Mouse (Mus musculus) MEL (cell line): Measurements from ENCODE around the gene Rdh16f2. TPM values are rescaled to one million over a fixed set of nuclear protein-coding genes. Genes with fewer than 3 reads are reported as not detected.

ENCODE experiments used
- DNase-seq: peaks from one replicate; pipeline ENCODE4 v3.0.0; 2011; ENCODE audit warnings: low read depth, low spot score
- H3K27ac ChIP-seq: 2 replicates; pipeline ENCODE4 v1.5.1; 2012; ENCODE audit warnings: low read depth, mild to moderate bottlenecking, control low read depth, low read length, moderate library complexity; ENCODE audit not compliant: control insufficient read depth
- H3K27me3 ChIP-seq, 2 experiments: fragments of 150-350 bp in 1 of 2; sonication (generic) in 1 of 2; 2 replicates each; pipeline ENCODE4 v1.6.1; 2012; ENCODE audit warnings: low read length in 2 of 2, mild to moderate bottlenecking in 2 of 2, improper control_type of control experiment in 1 of 2, moderate library complexity in 1 of 2; ENCODE audit not compliant: insufficient read depth in 2 of 2, control insufficient read depth in 1 of 2
- H3K36me3 ChIP-seq, 2 experiments: 2 replicates each; pipeline ENCODE4 v1.6.1; 2012 to 2014; ENCODE audit warnings: low read length in 2 of 2, improper control_type of control experiment in 1 of 2, inconsistent platforms in 1 of 2, mild to moderate bottlenecking in 1 of 2; ENCODE audit not compliant: insufficient read depth in 2 of 2, control insufficient read depth in 1 of 2
- H3K4me1 ChIP-seq, 2 experiments: fragments of 150-350 bp in 1 of 2; sonication (generic) in 1 of 2; 2 replicates each; pipeline ENCODE4 v1.6.1; 2012; ENCODE audit warnings: low read length in 2 of 2, improper control_type of control experiment in 1 of 2, mild to moderate bottlenecking in 1 of 2; ENCODE audit not compliant: insufficient read depth in 2 of 2, control insufficient read depth in 1 of 2
- H3K4me3 ChIP-seq, 2 experiments: fragments of 150-350 bp in 1 of 2; sonication (generic) in 1 of 2; 2 replicates each; pipeline ENCODE4 v1.5.1; 2012; ENCODE audit warnings: low read depth in 2 of 2, low read length in 2 of 2, mild to moderate bottlenecking in 2 of 2, moderate library complexity in 2 of 2, control low read depth in 1 of 2, improper control_type of control experiment in 1 of 2; ENCODE audit not compliant: control insufficient read depth in 1 of 2, insufficient read depth in 1 of 2
- H3K79me2 ChIP-seq: 2 replicates; pipeline ENCODE4 v1.6.1; 2012; ENCODE audit warnings: mild to moderate bottlenecking, low read length, moderate library complexity; ENCODE audit not compliant: control insufficient read depth, poor library complexity, insufficient read depth
- H3K9ac ChIP-seq: 2 replicates; pipeline ENCODE4 v1.6.1; 2012; ENCODE audit warnings: low read depth, mild to moderate bottlenecking, control low read depth, low read length, moderate library complexity; ENCODE audit not compliant: control insufficient read depth, poor library complexity, severe bottlenecking
- H3K9me3 ChIP-seq: fragments of 150-350 bp; sonication (generic); replicated peaks from 2 replicates; pipeline ENCODE4 v1.6.1; 2012; ENCODE audit warnings: mild to moderate bottlenecking, low read length, improper control_type of control experiment, moderate library complexity; ENCODE audit not compliant: insufficient read depth
- BHLHE40 ChIP-seq: IDR thresholded peaks from 2 replicates; pipeline ENCODE4 v1.6.1; 2012; ENCODE audit warnings: low read depth, mild to moderate bottlenecking, inconsistent platforms, low read length, improper control_type of control experiment, borderline replicate concordance
- CTCF ChIP-seq, 3 experiments: IDR thresholded peaks in 2 of 3; conservative IDR thresholded peaks in 1 of 3; 2 replicates each; pipeline ENCODE4 v1.5.1; 2011 to 2012; ENCODE audit warnings: low read length in 3 of 3, low read depth in 2 of 3, mild to moderate bottlenecking in 2 of 3, improper control_type of control experiment in 1 of 3, inconsistent platforms in 1 of 3, mixed read lengths in 1 of 3, moderate library complexity in 1 of 3; ENCODE audit not compliant: control insufficient read depth in 1 of 3, insufficient read depth in 1 of 3, poor library complexity in 1 of 3, severe bottlenecking in 1 of 3
- ELF1 ChIP-seq: IDR thresholded peaks from 2 replicates; pipeline ENCODE4 v1.6.1; 2014; ENCODE audit warnings: low read depth, mild to moderate bottlenecking, inconsistent platforms, low read length, improper control_type of control experiment, moderate library complexity
- EP300 ChIP-seq, 2 experiments: IDR thresholded peaks; 2 replicates each; pipeline ENCODE4 v1.6.1; 2011; ENCODE audit warnings: improper control_type of control experiment in 2 of 2, low read length in 2 of 2, low read depth in 1 of 2, mild to moderate bottlenecking in 1 of 2
- ETS1 ChIP-seq: IDR thresholded peaks from 2 replicates; pipeline ENCODE4 v1.6.1; 2012; ENCODE audit warnings: low read depth, mild to moderate bottlenecking, inconsistent platforms, low read length, improper control_type of control experiment, moderate library complexity
- GABPA ChIP-seq: IDR thresholded peaks from 2 replicates; pipeline ENCODE4 v1.6.1; 2012; ENCODE audit warnings: low read depth, mild to moderate bottlenecking, inconsistent platforms, low read length, improper control_type of control experiment, moderate library complexity
- GATA1 ChIP-seq: IDR thresholded peaks from 2 replicates; pipeline ENCODE4 v1.6.1; 2011; ENCODE audit warnings: low read depth, low read length, improper control_type of control experiment
- HCFC1 ChIP-seq: IDR thresholded peaks from 2 replicates; pipeline ENCODE4 v1.6.1; 2012; ENCODE audit warnings: low read depth, mild to moderate bottlenecking, inconsistent platforms, low read length, improper control_type of control experiment, moderate library complexity
- JUND ChIP-seq: IDR thresholded peaks from 2 replicates; pipeline ENCODE4 v1.6.1; 2011; ENCODE audit warnings: low read depth, mild to moderate bottlenecking, improper control_type of control experiment, low read length
- KAT2A ChIP-seq: conservative IDR thresholded peaks from 2 replicates; pipeline ENCODE4 v1.6.1; 2012; ENCODE audit warnings: low read depth, low read length, improper control_type of control experiment, inconsistent platforms
- MAZ ChIP-seq: IDR thresholded peaks from 2 replicates; pipeline ENCODE4 v1.6.1; 2012; ENCODE audit warnings: low read depth, mild to moderate bottlenecking, inconsistent platforms, low read length, improper control_type of control experiment
- MEF2A ChIP-seq: IDR thresholded peaks from 2 replicates; pipeline ENCODE4 v1.6.1; 2014; ENCODE audit warnings: low read depth, mild to moderate bottlenecking, inconsistent platforms, low read length, improper control_type of control experiment; ENCODE audit not compliant: poor library complexity, insufficient replicate concordance, severe bottlenecking; ENCODE audit errors: extremely low read depth
- MXI1 ChIP-seq: IDR thresholded peaks from 2 replicates; pipeline ENCODE4 v1.6.1; 2011; ENCODE audit warnings: mild to moderate bottlenecking, low read depth, low read length, improper control_type of control experiment
- MYB ChIP-seq: IDR thresholded peaks from 2 replicates; pipeline ENCODE4 v1.6.1; 2011; ENCODE audit warnings: mild to moderate bottlenecking, low read depth, low read length, improper control_type of control experiment
- NELFE ChIP-seq: IDR thresholded peaks from 2 replicates; pipeline ENCODE4 v1.6.1; 2011; ENCODE audit warnings: low read depth, low read length, improper control_type of control experiment
- POLR2A ChIP-seq, 2 experiments: IDR thresholded peaks; 2 replicates each; pipeline ENCODE4 v1.6.1; 2011 to 2012; ENCODE audit warnings: low read length in 2 of 2, mild to moderate bottlenecking in 2 of 2, control low read depth in 1 of 2, improper control_type of control experiment in 1 of 2, low read depth in 1 of 2, moderate library complexity in 1 of 2; ENCODE audit not compliant: control insufficient read depth in 1 of 2, insufficient read depth in 1 of 2, poor library complexity in 1 of 2
- POLR2AphosphoS2 ChIP-seq: IDR thresholded peaks from 2 replicates; pipeline ENCODE4 v1.6.1; 2011; ENCODE audit warnings: low read length, improper control_type of control experiment
- POLR2AphosphoS5 ChIP-seq: IDR thresholded peaks from 2 replicates; pipeline ENCODE4 v1.6.1; 2012; ENCODE audit warnings: low read depth, borderline replicate concordance, mild to moderate bottlenecking, inconsistent platforms, low read length, moderate library complexity, mixed read lengths
- RCOR1 ChIP-seq: IDR thresholded peaks from 2 replicates; pipeline ENCODE4 v1.6.1; 2012; ENCODE audit warnings: low read depth, mild to moderate bottlenecking, inconsistent platforms, low read length, improper control_type of control experiment
- SMC3 ChIP-seq: IDR thresholded peaks from 2 replicates; pipeline ENCODE4 v1.6.1; 2011; ENCODE audit warnings: low read depth, low read length, improper control_type of control experiment
- TBP ChIP-seq: IDR thresholded peaks from 2 replicates; pipeline ENCODE4 v1.8.0; 2011; ENCODE audit warnings: low read depth, low read length, improper control_type of control experiment
- TCF12 ChIP-seq: IDR thresholded peaks from 2 replicates; pipeline ENCODE4 v1.6.1; 2014; ENCODE audit warnings: low read depth, mild to moderate bottlenecking, inconsistent platforms, low read length, improper control_type of control experiment, moderate library complexity
- UBTF ChIP-seq: IDR thresholded peaks from 2 replicates; pipeline ENCODE4 v1.6.1; 2012; ENCODE audit warnings: low read depth, mild to moderate bottlenecking, inconsistent platforms, low read length, improper control_type of control experiment, moderate library complexity, borderline replicate concordance; ENCODE audit not compliant: insufficient read depth
- USF1 ChIP-seq: IDR thresholded peaks from 2 replicates; pipeline ENCODE4 v1.6.1; 2014; ENCODE audit warnings: low read depth, mild to moderate bottlenecking, inconsistent platforms, low read length, improper control_type of control experiment, moderate library complexity
- ZC3H11A ChIP-seq: IDR thresholded peaks from 2 replicates; pipeline ENCODE4 v1.6.1; 2012; ENCODE audit warnings: low read depth, mild to moderate bottlenecking, inconsistent platforms, low read length, improper control_type of control experiment
- ZMIZ1 ChIP-seq: IDR thresholded peaks from 2 replicates; pipeline ENCODE4 v1.6.1; 2012; ENCODE audit warnings: low read depth, mild to moderate bottlenecking, inconsistent platforms, low read length, improper control_type of control experiment, moderate library complexity
- polyA plus RNA-seq, 2 experiments: library from polyadenylated mRNA; stranded (reverse) in 1 of 2; unstranded in 1 of 2; fragments of >175 nt in 1 of 2; fragments of >200 nt in 1 of 2; gene quantifications; 2 replicates each; pipeline versions ENCODE4 v1.2.1 to v1.2.4; 2012; ENCODE audit warnings: low replicate concordance in 2 of 2, low read depth in 1 of 2; ENCODE audit not compliant: insufficient read length in 2 of 2, insufficient read depth in 1 of 2, missing spikeins in 1 of 2
- total RNA-seq: library from RNA; depleted of rRNA; stranded (reverse); fragments of 300-350 nt; gene quantifications from 2 replicates; pipeline ENCODE4 v1.2.3, GENCODE M21; 2012

The Rdh16f2 gene
- total and polyA plus RNA-seq, 3 experiments, result 0.07 TPM; not detected in 2

GRCm38 (mm10) chr10:127898218-127898617 is 31.9 kb downstream of the Rdh16f2 start, which contains the start of gene Sdr9c7:
Gene Sdr9c7 (plus strand): TSS chr10:127898518.
- H3K27ac ChIP-seq, result no peak within 1 kb of the TSS
- no peaks in the 10 kb centered on the region for H3K4me1 ChIP-seq
- TF ChIP-seq GATA1 (no peak), POLR2A (IDR thresholded peaks at IDR 0.05; ENCODE audit: control insufficient read depth in 1 of 2, insufficient read depth in 1 of 2, low read depth in 1 of 2, low read length in 2 of 2, poor library complexity in 1 of 2) (no peak), UBTF (no peak), MXI1 (no peak), ZC3H11A (no peak), MYB (no peak), MAZ (no peak), ELF1 (no peak), JUND (no peak), BHLHE40 (no peak), KAT2A (no peak)
- H3K27me3 ChIP-seq, result peaks cover 20% of the 10 kb centered on the region in 2 experiments
- H3K36me3 ChIP-seq, result no peaks in the 10 kb centered on the region
- no peak within 1 kb of the TSS for H3K9ac ChIP-seq
- no peak for DNase-seq
- H3K9me3 ChIP-seq, result no peaks in the 10 kb centered on the region
- H3K4me3 ChIP-seq, result no peak within 1 kb of the TSS
- H3K79me2 ChIP-seq, result no peaks in the 10 kb centered on the region

DNA sequence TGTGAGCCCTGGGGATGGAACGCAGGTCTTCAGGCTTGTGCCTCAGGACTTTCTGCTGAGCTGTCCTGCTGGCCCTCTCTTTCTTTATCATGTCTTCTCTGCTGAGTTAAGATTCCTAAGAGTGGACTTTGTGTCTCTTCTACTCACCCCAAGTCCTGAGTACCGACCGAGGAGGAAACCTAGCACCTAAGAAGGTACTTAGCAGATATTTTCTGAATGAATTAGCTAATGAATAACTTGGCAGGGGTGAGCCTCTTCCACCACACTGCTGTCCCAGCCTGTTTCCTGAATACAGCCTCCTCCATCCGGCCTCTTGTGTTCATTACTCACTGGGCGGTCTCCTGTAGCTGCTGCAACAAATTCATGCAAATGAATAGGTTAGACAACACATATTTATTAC is 33.5 kb downstream of the Rdh16f2 start:
- Histone ChIP-seq H3K27ac (no peak overlapping the region), H3K27me3 (peaks cover 20% of the 10 kb centered on the region in 2 experiments), H3K36me3 (no peaks in the 10 kb centered on the region), H3K79me2 (no peaks in the 10 kb centered on the region), H3K9ac (no peak overlapping the region), H3K4me1 (no peaks in the 10 kb centered on the region), H3K9me3 (no peaks in the 10 kb centered on the region), H3K4me3 (no peak overlapping the region)
- no peak for DNase-seq
- TF ChIP-seq NELFE, result no peak
- no peak for TF ChIP-seq MXI1
- TF ChIP-seq TBP, result no peak
- TF ChIP-seq POLR2AphosphoS5, result no peak
- TF ChIP-seq ELF1, result no peak
- TF ChIP-seq POLR2AphosphoS2, result no peak

- DNase-seq, result no peak
- Histone ChIP-seq H3K27me3 (peaks cover 14 to 17% of the 10 kb centered on the region in 2 experiments), H3K9me3 (no peaks in the 10 kb centered on the region), H3K9ac (no peak overlapping the region), H3K79me2 (no peaks in the 10 kb centered on the region), H3K27ac (no peak overlapping the region), H3K4me1 (no peaks in the 10 kb centered on the region), H3K4me3 (no peak overlapping the region), H3K36me3 (no peaks in the 10 kb centered on the region)
- TF ChIP-seq SMC3, result no peak
- no peak for TF ChIP-seq POLR2A (IDR thresholded peaks at IDR 0.05; ENCODE audit: control insufficient read depth in 1 of 2, insufficient read depth in 1 of 2, low read depth in 1 of 2, low read length in 2 of 2, poor library complexity in 1 of 2)
- no peak for TF ChIP-seq HCFC1
- TF ChIP-seq USF1, result no peak
- TF ChIP-seq MXI1, result no peak
- no peak for TF ChIP-seq RCOR1
- no peak for TF ChIP-seq JUND
- no peak for TF ChIP-seq MEF2A
- TF ChIP-seq ELF1, result no peak
- no peak for TF ChIP-seq POLR2AphosphoS5
- TF ChIP-seq ZMIZ1, result no peak
- no peak for TF ChIP-seq ETS1
- no peak for TF ChIP-seq TCF12
- TF ChIP-seq GABPA, result no peak
- TF ChIP-seq BHLHE40, result no peak
- no peak for TF ChIP-seq KAT2A
- TF ChIP-seq GATA1, result no peak
- TF ChIP-seq EP300 (IDR thresholded peaks at IDR 0.05; ENCODE audit: low read depth in 1 of 2, low read length in 2 of 2), result no peak
- no peak for TF ChIP-seq CTCF (IDR thresholded peaks at IDR 0.05 in 2 of 3, conservative IDR thresholded peaks at IDR 0.05 in 1 of 3; ENCODE audit: control insufficient read depth in 1 of 3, insufficient read depth in 1 of 3, low read depth in 2 of 3, low read length in 3 of 3, poor library complexity in 1 of 3, severe bottlenecking in 1 of 3)
These were observed 35.5 kb downstream of the Rdh16f2 start for GRCm38 (mm10) chr10:127901751-127902150.
